Mouse (Mus musculus) kidney, adult 2 months (tissue): Measurements from ENCODE around the gene Adi1. TPM values are rescaled to one million over a fixed set of nuclear protein-coding genes. Genes with fewer than 3 reads are reported as not detected.

ENCODE experiments used
- DNase-seq: peaks from one replicate; pipeline ENCODE4 v3.0.0; 2021
- H3K27ac ChIP-seq: fragments of 200-500 bp; 2 replicates; pipeline ENCODE4 v1.5.1; 2012; ENCODE audit warnings: low read depth, low read length, control low read depth, inconsistent platforms; ENCODE audit not compliant: insufficient read depth
- H3K27me3 ChIP-seq: fragments of 200-500 bp; replicated peaks from 2 replicates; pipeline ENCODE4 v1.6.1; 2012; ENCODE audit warnings: mild to moderate bottlenecking, moderate library complexity, low read length, inconsistent platforms; ENCODE audit not compliant: control insufficient read depth, insufficient read depth
- H3K36me3 ChIP-seq: fragments of 200-500 bp; 2 replicates; pipeline ENCODE4 v1.6.1; 2012; ENCODE audit warnings: mild to moderate bottlenecking, moderate library complexity, low read length, inconsistent platforms; ENCODE audit not compliant: control insufficient read depth, insufficient read depth
- H3K4me1 ChIP-seq: fragments of 200-500 bp; 2 replicates; pipeline ENCODE4 v1.6.1; 2011; ENCODE audit warnings: low read length; ENCODE audit not compliant: control insufficient read depth, insufficient read depth
- H3K4me3 ChIP-seq: fragments of 200-500 bp; 2 replicates; pipeline ENCODE4 v1.5.1; 2011; ENCODE audit warnings: mild to moderate bottlenecking, low read depth, low read length, control low read depth; ENCODE audit not compliant: insufficient read depth
- CTCF ChIP-seq: fragments of 200-500 bp; conservative IDR thresholded peaks from 2 replicates; pipeline ENCODE4 v1.5.1; 2011; ENCODE audit warnings: low read depth, mild to moderate bottlenecking, control low read depth, low read length, moderate library complexity, mixed read lengths; ENCODE audit not compliant: insufficient read depth, insufficient read length
- POLR2A ChIP-seq: fragments of 200-500 bp; IDR thresholded peaks from one replicate; pipeline ENCODE4 v1.6.1; 2011; ENCODE audit warnings: low read depth, low read length, control low read depth
- WGBS: fragments of 180-500 bp; shearing (Covaris S2); methylation state at CpG from one replicate; pipeline ENCODE4 v1.1.7; 2018; 5-methylcytosine and 5-hydroxymethylcytosine counted together
- polyA plus RNA-seq: library from polyadenylated mRNA; depleted of rRNA; stranded (reverse); fragments of >200 nt; gene quantifications from 2 replicates; pipeline ENCODE4 v1.2.3, GENCODE M21; 2012; rRNA removed

Gene Adi1
- polyA plus RNA-seq, 1 experiment, result 53.9 TPM

DNA sequence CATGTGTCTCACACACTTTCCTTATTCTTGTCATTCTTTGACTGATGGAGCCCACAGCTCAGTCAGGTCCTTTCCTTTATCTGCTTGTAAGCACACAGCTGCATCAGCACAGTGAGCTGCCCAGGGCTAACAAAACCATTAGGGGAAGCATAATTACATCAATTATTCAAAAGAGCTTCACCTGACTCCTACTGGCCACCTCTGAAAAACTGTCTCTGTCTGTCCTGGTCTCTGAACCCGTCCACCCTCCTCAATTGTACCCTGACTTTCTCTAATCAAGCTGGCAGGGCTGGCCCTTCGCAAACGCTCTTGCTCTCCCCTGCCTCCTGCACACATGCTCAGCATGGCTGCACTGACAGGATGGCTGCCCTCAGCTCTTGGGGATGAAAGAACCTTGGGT lies 49.3 kb downstream of the Adi1 start:
- DNase-seq, result no peak
- no peak overlapping the region for H3K27ac ChIP-seq
- no peaks in the 10 kb centered on the region for H3K27me3 ChIP-seq
- no peak for TF ChIP-seq POLR2A
- TF ChIP-seq CTCF, result no peak
- H3K4me3 ChIP-seq, result no peak overlapping the region
- H3K36me3 ChIP-seq, result no peaks in the 10 kb centered on the region
- no peaks in the 10 kb centered on the region for H3K4me1 ChIP-seq
- WGBS, result 82% methylated on average over 3 of the region's 3 CpGs

DNA sequence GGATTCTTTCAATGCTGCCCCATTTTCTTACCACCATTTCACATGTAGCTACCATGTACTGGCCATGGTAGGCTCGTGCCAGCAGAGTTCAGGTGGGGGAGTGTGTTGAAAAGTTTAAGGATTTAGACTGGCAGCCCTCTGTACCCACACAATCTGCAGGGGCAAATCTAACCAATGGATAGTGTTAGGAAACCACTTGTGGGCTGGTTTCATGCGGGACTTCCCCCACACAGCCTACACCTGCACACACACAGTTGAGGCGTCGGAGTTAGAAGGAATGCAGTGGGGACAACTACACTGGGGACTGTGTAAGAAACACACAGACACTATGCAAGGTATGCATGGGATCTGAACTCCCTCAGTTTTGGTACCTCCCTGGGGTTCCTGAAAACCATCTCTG lies 51.2 kb downstream of the Adi1 start:
- H3K4me1 ChIP-seq, result no peaks in the 10 kb centered on the region
- no peaks in the 10 kb centered on the region for H3K27me3 ChIP-seq
- H3K27ac ChIP-seq, result no peak overlapping the region
- no peak for DNase-seq
- no peak overlapping the region for H3K4me3 ChIP-seq
- 90% methylated on average over 4 of the region's 4 CpGs for WGBS
- no peaks in the 10 kb centered on the region for H3K36me3 ChIP-seq
- no peak for TF ChIP-seq CTCF
- TF ChIP-seq POLR2A, result no peak

DNA sequence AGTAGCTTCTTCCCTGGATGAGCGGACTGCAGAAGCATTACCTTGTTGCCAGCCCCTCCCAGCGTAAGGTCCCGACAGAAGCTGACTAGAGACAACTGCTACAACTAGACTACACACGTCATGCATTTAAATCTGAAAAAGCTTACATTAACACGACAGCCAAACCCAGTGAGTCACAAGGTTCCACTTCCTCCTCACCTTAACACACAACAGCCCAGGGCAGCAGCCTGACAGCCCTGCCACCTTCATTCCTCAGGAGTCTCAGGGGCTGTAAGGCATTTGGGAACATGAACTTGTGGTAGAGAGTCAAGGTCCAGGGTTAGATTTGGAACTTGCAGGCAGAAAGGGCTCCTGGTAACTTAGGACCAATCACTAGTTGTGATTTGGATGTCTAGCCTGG lies 52.0 kb downstream of the Adi1 start:
- H3K4me1 ChIP-seq, result no peaks in the 10 kb centered on the region
- 84% methylated on average over 5 of the region's 5 CpGs for WGBS

More for the DNA sequence above, 52.0 kb downstream of the Adi1 start:
- H3K4me3 ChIP-seq, result no peak overlapping the region
- TF ChIP-seq POLR2A (no peak), CTCF (no peak)
- no peak overlapping the region for H3K27ac ChIP-seq
- no peaks in the 10 kb centered on the region for H3K36me3 ChIP-seq
- no peak for DNase-seq
- H3K27me3 ChIP-seq, result no peaks in the 10 kb centered on the region

Other genes with a start within 250 kb of the Adi1 start
- gene Dcdc2c, start 122.8 kb upstream of the Adi1 start, polyA plus RNA-seq, result not detected in 2 replicates
- 0.13 TPM in 1 of 2 replicates, not detected in the other for gene Allc, start 92.7 kb upstream of the Adi1 start, polyA plus RNA-seq
- gene Colec11, start 51.9 kb upstream of the Adi1 start, polyA plus RNA-seq, result 1.6 and 1.7 TPM in 2 replicates
- gene Rps7, start 39.3 kb upstream of the Adi1 start, polyA plus RNA-seq, result 212 and 286 TPM in 2 replicates
- gene Rnaseh1, start 25.6 kb upstream of the Adi1 start, polyA plus RNA-seq, result 8.5 and 9.8 TPM in 2 replicates
- 30.1 and 30.6 TPM in 2 replicates for gene Trappc12, start 75.2 kb downstream of the Adi1 start, polyA plus RNA-seq
- gene Eipr1, start 76.6 kb downstream of the Adi1 start, polyA plus RNA-seq, result 25.9 and 29.4 TPM in 2 replicates